Mouse (Mus musculus) megakaryocyte progenitor cell, adult 5-6 weeks (primary cell): ENCODE results near the gene Irf2bpl. TPM values are rescaled to one million over a fixed set of nuclear protein-coding genes. Genes with fewer than 3 reads are reported as not detected.

Experiments
- ATAC-seq: replicated peaks from 2 replicates; pipeline ENCODE4 v1.8.0; 2016; ENCODE audit warnings: mild to moderate bottlenecking, moderate TSS enrichment, inconsistent platforms; ENCODE audit not compliant: poor library complexity
- total RNA-seq, 2 experiments: library from RNA; stranded (forward) in 1 of 2; stranded (reverse) in 1 of 2; fragments of 157-497, 149-512 nt in 1 of 2; fragments of 200-1000 nt in 1 of 2; gene quantifications; 2 replicates each; pipeline versions ENCODE4 v1.2.3 to v1.2.4; 2015 to 2017

The Irf2bpl gene
- total RNA-seq, 2 experiments from 2014 or later, result 1.6 to 1.8 TPM

- no peak for ATAC-seq
Observed at GRCm38 (mm10) chr12:86887381-86888129, 3.0 kb upstream of the Irf2bpl start.

GRCm38 (mm10) chr12:86886446-86886965 is 1.9 kb upstream of the Irf2bpl start:
- no peak for ATAC-seq

- ATAC-seq, result no peak
Observed at GRCm38 (mm10) chr12:86885746-86886145, 1.1 kb upstream of the Irf2bpl start.

- no peak for ATAC-seq
Observed at GRCm38 (mm10) chr12:86885336-86885735, 738 bp upstream of the Irf2bpl start.

- no peak for ATAC-seq
Observed at GRCm38 (mm10) chr12:86883280-86884196, 1.1 kb downstream of the Irf2bpl start.

GRCm38 (mm10) chr12:86883019-86883279 is 1.6 kb downstream of the Irf2bpl start:
- no peak for ATAC-seq

- ATAC-seq, result peak; percentile 49
Observed at GRCm38 (mm10) chr12:86882279-86883018, 2.1 kb downstream of the Irf2bpl start.

GRCm38 (mm10) chr12:86881809-86882278 is 2.8 kb downstream of the Irf2bpl start:
- ATAC-seq, result no peak

- no peak for ATAC-seq
Observed at GRCm38 (mm10) chr12:86880090-86880723, 4.4 kb downstream of the Irf2bpl start.

GRCm38 (mm10) chr12:86879446-86880085 is 5.0 kb downstream of the Irf2bpl start:
- ATAC-seq, result no peak

- ATAC-seq, result no peak
Observed at GRCm38 (mm10) chr12:86878426-86879353, 5.9 kb downstream of the Irf2bpl start.

- no peak for ATAC-seq
Observed at GRCm38 (mm10) chr12:86876981-86877380, 7.6 kb downstream of the Irf2bpl start.

- no peak for ATAC-seq
Observed at GRCm38 (mm10) chr12:86876116-86876515, 8.5 kb downstream of the Irf2bpl start.

GRCm38 (mm10) chr12:86872335-86873040 is 12.1 kb downstream of the Irf2bpl start:
- no peak for ATAC-seq

- no peak for ATAC-seq
Observed at GRCm38 (mm10) chr12:86871666-86872334, 12.8 kb downstream of the Irf2bpl start.

GRCm38 (mm10) chr12:86870996-86871395 is 13.6 kb downstream of the Irf2bpl start:
- ATAC-seq, result no peak

GRCm38 (mm10) chr12:86869761-86870160 is 14.8 kb downstream of the Irf2bpl start:
- ATAC-seq, result no peak
